Mouse (Mus musculus): ENCODE data around the gene 4930402H24Rik. TPM values are rescaled to one million over a fixed set of nuclear protein-coding genes. Genes with fewer than 3 reads are reported as not detected.

The 4930402H24Rik gene
- polyA plus RNA-seq, 1 experiment from 2014 or later = 44.6 TPM

- Histone ChIP-seq H3K27ac (no peak overlapping the region), H3K4me2 (replicated peaks) (no peak overlapping the region), H3K36me3 (peaks cover 83% of the 10 kb centered on the region), H3K9me3 (no peaks in the 10 kb centered on the region), H3K27me3 (no peaks in the 10 kb centered on the region), H3K4me3 (no peak overlapping the region), H3K9ac (no peak overlapping the region), H3K4me1 (no peaks in the 10 kb centered on the region)
- ATAC-seq (ENCODE audit: insufficient number of reproducible peaks, insufficient read depth, low FRiP score, low TSS enrichment) = no peak
- WGBS = 89% methylated on average over 1 of the region's 1 CpGs
These were observed 178.5 kb downstream of the 4930402H24Rik start for GRCm38 (mm10) chr2:130727752-130728151.

DNA sequence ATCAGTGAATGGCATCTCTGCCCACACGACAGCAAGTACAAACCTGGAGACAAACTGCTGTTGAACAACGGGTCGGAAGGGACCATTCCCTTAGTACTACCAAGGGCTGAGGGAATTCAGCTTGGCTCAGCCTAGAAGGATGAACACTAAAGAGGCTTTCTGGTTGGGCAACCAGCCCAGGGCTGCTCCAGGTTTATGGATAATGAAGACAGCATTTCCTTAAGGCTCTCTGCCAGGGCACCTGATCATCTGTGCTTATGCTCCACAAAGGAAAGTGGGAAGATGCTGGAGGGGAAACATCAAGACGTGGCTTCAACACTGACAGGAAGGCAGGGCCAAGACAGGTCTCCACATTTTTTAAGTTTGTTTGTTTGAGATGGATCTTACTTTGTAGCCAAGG, 181.8 kb downstream of the 4930402H24Rik start:
- Histone ChIP-seq H3K4me2 (replicated peaks) (no peak overlapping the region), H3K4me3 (no peak overlapping the region), H3K9ac (no peak overlapping the region), H3K36me3 (peaks cover 68% of the 10 kb centered on the region), H3K9me3 (no peaks in the 10 kb centered on the region), H3K27ac (no peak overlapping the region), H3K4me1 (no peaks in the 10 kb centered on the region), H3K27me3 (no peaks in the 10 kb centered on the region)
- ATAC-seq (ENCODE audit: insufficient number of reproducible peaks, insufficient read depth, low FRiP score, low TSS enrichment) = no peak
- WGBS = 81% methylated on average over 4 of the region's 4 CpGs

DNA sequence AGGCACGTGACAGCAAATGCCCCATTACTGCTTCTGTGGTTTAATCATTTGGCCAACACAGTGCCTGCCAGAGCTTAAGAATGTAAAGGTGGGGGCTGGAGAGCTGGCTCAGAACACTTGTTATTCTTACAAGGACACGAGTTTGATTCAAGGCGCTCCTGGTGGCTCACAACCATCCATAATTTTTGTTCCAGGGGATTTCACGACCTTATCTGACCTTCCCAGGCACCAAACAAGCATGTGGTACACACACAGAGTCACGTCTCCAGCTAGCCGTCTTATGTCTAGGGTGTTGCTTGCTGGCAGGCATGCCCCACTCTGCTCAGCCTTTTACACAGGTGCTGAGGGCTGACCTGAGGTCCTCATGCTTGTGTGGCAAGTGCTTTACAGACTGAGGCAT, 188.3 kb downstream of the 4930402H24Rik start:
- no peaks in the 10 kb centered on the region for H3K4me1 ChIP-seq
- 74% methylated on average over 6 of the region's 6 CpGs for WGBS
- no peak overlapping the region for H3K27ac ChIP-seq
- H3K4me2 ChIP-seq (replicated peaks) = no peak overlapping the region
- no peaks in the 10 kb centered on the region for H3K9me3 ChIP-seq
- ATAC-seq (ENCODE audit: insufficient number of reproducible peaks, insufficient read depth, low FRiP score, low TSS enrichment) = no peak
- H3K36me3 ChIP-seq = peaks cover 53% of the 10 kb centered on the region
- no peak overlapping the region for H3K4me3 ChIP-seq
- H3K9ac ChIP-seq = no peak overlapping the region
- H3K27me3 ChIP-seq = no peaks in the 10 kb centered on the region

DNA sequence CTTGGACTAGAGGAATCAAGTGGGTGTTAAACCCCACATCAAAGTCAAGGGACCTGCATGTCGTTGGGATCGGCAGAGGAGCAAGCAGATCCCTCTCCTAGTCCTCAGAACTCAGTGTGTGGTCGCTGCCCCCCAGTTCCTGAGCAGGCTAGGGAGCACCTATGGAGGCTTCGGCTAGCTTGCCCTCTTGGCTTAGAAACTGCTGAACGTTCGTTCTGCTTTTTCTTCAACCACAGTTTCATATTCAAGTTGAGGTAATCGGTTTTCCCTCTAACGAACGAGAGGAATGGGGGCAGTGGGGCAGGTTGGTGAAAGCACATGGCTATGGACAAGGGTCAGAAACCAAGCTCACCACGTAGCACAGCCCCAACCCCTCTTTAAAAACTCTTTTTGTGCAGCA, 199.1 kb downstream of the 4930402H24Rik start:
- peaks cover 34% of the 10 kb centered on the region for H3K36me3 ChIP-seq
- H3K4me3 ChIP-seq = no peak overlapping the region
- peaks cover 6% of the 10 kb centered on the region; the same call in 1 of the 2 replicates for H3K4me1 ChIP-seq
- H3K27ac ChIP-seq = no peak overlapping the region
- WGBS = 64% methylated on average over 10 of the region's 10 CpGs
- ATAC-seq (ENCODE audit: insufficient number of reproducible peaks, insufficient read depth, low FRiP score, low TSS enrichment) = no peak
- H3K27me3 ChIP-seq = no peaks in the 10 kb centered on the region
- H3K9me3 ChIP-seq = no peaks in the 10 kb centered on the region
- no peak overlapping the region for H3K4me2 ChIP-seq (replicated peaks)
- no peak overlapping the region for H3K9ac ChIP-seq

GRCm38 (mm10) chr2:130706602-130707001, 199.6 kb downstream of the 4930402H24Rik start:
- Histone ChIP-seq H3K36me3 (peaks cover 30% of the 10 kb centered on the region), H3K4me2 (replicated peaks) (no peak overlapping the region), H3K9me3 (no peaks in the 10 kb centered on the region), H3K9ac (no peak overlapping the region), H3K27ac (no peak overlapping the region), H3K27me3 (no peaks in the 10 kb centered on the region), H3K4me3 (no peak overlapping the region), H3K4me1 (peaks cover 6% of the 10 kb centered on the region; the same call in 1 of the 2 replicates)
- 75% methylated on average over 4 of the region's 4 CpGs for WGBS
- ATAC-seq (ENCODE audit: insufficient number of reproducible peaks, insufficient read depth, low FRiP score, low TSS enrichment) = no peak

GRCm38 (mm10) chr2:130705178-130705577, 201.0 kb downstream of the 4930402H24Rik start:
- Histone ChIP-seq H3K4me3 (no peak overlapping the region), H3K4me1 (peaks cover 6% of the 10 kb centered on the region; the same call in 1 of the 2 replicates), H3K27ac (no peak overlapping the region), H3K36me3 (peaks cover 17% of the 10 kb centered on the region), H3K9ac (no peak overlapping the region), H3K9me3 (no peaks in the 10 kb centered on the region), H3K27me3 (no peaks in the 10 kb centered on the region), H3K4me2 (replicated peaks) (no peak overlapping the region)
- WGBS = 70% methylated on average over 6 of the region's 6 CpGs
- ATAC-seq (ENCODE audit: insufficient number of reproducible peaks, insufficient read depth, low FRiP score, low TSS enrichment) = no peak

DNA sequence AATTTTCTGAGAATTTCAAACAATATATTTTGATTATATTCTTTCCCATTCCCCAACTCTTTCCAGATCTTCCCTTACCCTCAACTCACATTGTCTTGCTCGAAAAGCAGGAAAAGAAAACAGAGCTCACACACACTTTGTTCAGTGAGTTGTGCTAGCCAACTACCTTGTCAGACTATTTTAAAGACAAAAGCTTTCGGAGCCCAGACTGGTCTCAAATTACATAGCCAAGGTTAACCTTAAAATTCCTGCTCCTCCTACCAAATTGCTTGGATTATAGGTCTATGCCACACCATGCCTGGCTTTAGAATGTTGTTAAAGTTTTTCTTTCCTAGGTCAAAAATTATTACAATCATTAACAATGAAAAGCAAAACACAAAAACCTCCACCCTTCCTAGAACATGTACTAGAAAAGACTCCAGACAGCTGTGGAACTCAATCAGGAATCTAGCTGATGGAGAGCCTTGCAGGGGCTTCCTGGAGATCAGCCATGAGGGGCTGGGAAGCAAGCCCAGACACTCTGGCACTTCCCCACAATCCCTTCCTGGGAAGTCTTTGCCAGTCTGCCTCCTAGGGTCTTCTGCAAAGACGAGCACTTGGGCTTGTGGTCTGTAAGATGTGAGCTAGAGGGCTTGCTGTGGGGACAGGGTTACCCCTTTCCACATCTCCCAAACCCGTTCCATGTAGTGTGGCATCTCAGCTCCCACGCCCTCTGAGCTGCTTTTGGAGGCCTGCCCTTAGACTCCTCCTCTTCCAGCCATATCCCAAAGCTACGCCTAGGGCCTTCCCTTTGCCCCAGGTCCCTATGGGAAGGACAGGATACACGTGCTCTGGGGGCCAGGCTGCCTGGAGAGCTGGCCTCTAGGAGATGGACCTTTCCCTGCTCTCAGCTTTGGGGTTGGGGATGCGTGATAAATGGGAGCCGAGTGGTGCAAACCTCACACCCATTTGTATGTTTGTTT, 201.9 kb downstream of the 4930402H24Rik start:
- Histone ChIP-seq H3K4me2 (replicated peaks) (no peak overlapping the region), H3K9ac (no peak overlapping the region), H3K27me3 (no peaks in the 10 kb centered on the region), H3K4me3 (no peak overlapping the region), H3K27ac (0 out of 2 replicates have a peak overlapping the region, but pooled peaks have one; percentile 46), H3K36me3 (peaks cover 9% of the 10 kb centered on the region; the same call in 1 of the 2 replicates), H3K9me3 (no peaks in the 10 kb centered on the region), H3K4me1 (peaks cover 6% of the 10 kb centered on the region; the same call in 1 of the 2 replicates)
- WGBS = 53% methylated on average over 9 of the region's 9 CpGs
- no peak for ATAC-seq (ENCODE audit: insufficient number of reproducible peaks, insufficient read depth, low FRiP score, low TSS enrichment)

- Histone ChIP-seq H3K9me3 (no peaks in the 10 kb centered on the region), H3K4me2 (replicated peaks) (peak overlapping the region; percentile 91), H3K4me3 (peak overlapping the region; percentile 51), H3K27me3 (peaks cover 42% of the 10 kb centered on the region), H3K36me3 (no peaks in the 10 kb centered on the region), H3K4me1 (peaks cover 13% of the 10 kb centered on the region), H3K9ac (peak overlapping the region; percentile 61; the same call in 1 of the 2 replicates), H3K27ac (no peak overlapping the region)
- no peak for ATAC-seq (ENCODE audit: insufficient number of reproducible peaks, insufficient read depth, low FRiP score, low TSS enrichment)
- 4% methylated on average over 14 of the region's 14 CpGs for WGBS
These were observed 208.4 kb downstream of the 4930402H24Rik start for GRCm38 (mm10) chr2:130697821-130698266.

GRCm38 (mm10) chr2:130697153-130697810, 208.9 kb downstream of the 4930402H24Rik start, which contains the start of gene Slc4a11:
Gene Slc4a11, minus strand, starts transcription at chr2:130697519.
- H3K4me2 ChIP-seq (replicated peaks) = peak within 1 kb of the TSS; percentile 91
- WGBS = under 1% methylated on average over 65 of the region's 65 CpGs
- peak within 1 kb of the TSS; percentile 51 for H3K4me3 ChIP-seq
- no peaks in the 10 kb centered on the region for H3K36me3 ChIP-seq
- peaks cover 13% of the 10 kb centered on the region for H3K4me1 ChIP-seq
- peaks cover 42% of the 10 kb centered on the region for H3K27me3 ChIP-seq
- peak; percentile 69; the same call in 1 of the 2 replicates for ATAC-seq (ENCODE audit: insufficient number of reproducible peaks, insufficient read depth, low FRiP score, low TSS enrichment)
- H3K9ac ChIP-seq = peak within 1 kb of the TSS; percentile 61
- no peaks in the 10 kb centered on the region for H3K9me3 ChIP-seq
- no peak within 1 kb of the TSS for H3K27ac ChIP-seq

GRCm38 (mm10) chr2:130696700-130697152, 209.5 kb downstream of the 4930402H24Rik start:
- no peaks in the 10 kb centered on the region for H3K36me3 ChIP-seq
- peaks cover 45% of the 10 kb centered on the region for H3K27me3 ChIP-seq
- peak overlapping the region; percentile 61 for H3K9ac ChIP-seq
- 0 out of 2 replicates have a peak, but pooled peaks have one; percentile 13 for ATAC-seq (ENCODE audit: insufficient number of reproducible peaks, insufficient read depth, low FRiP score, low TSS enrichment)
- peak overlapping the region; percentile 91 for H3K4me2 ChIP-seq (replicated peaks)
- H3K9me3 ChIP-seq = no peaks in the 10 kb centered on the region
- H3K4me3 ChIP-seq = peak overlapping the region; percentile 51
- under 1% methylated on average over 31 of the region's 31 CpGs for WGBS
- no peak overlapping the region for H3K27ac ChIP-seq
- H3K4me1 ChIP-seq = peaks cover 13% of the 10 kb centered on the region

GRCm38 (mm10) chr2:130693563-130693962, 212.6 kb downstream of the 4930402H24Rik start:
- Histone ChIP-seq H3K4me3 (no peak overlapping the region), H3K9me3 (no peaks in the 10 kb centered on the region), H3K36me3 (no peaks in the 10 kb centered on the region), H3K27ac (no peak overlapping the region), H3K9ac (no peak overlapping the region; the same call in 1 of the 2 replicates), H3K4me1 (peaks cover 13% of the 10 kb centered on the region), H3K4me2 (replicated peaks) (no peak overlapping the region), H3K27me3 (peaks cover 39% of the 10 kb centered on the region)
- 39% methylated on average over 3 of the region's 3 CpGs for WGBS
- ATAC-seq (ENCODE audit: insufficient number of reproducible peaks, insufficient read depth, low FRiP score, low TSS enrichment) = no peak
